Mouse (Mus musculus) intestine, embryonic 16.5 days (tissue): Measurements from ENCODE around the gene Ppp1r2. TPM values are rescaled to one million over a fixed set of nuclear protein-coding genes. Genes with fewer than 3 reads are reported as not detected.
A peak's percentile ranks its signal among the peaks of the same experiment; 100 is the strongest.

Source experiments
- ATAC-seq: fragments of 200-750 bp; cut with Nextera tagmentation; 2 replicates; pipeline ENCODE4 v1.8.0; 2017; ENCODE audit warnings: moderate TSS enrichment, moderate library complexity
- H3K27ac ChIP-seq: fragments of 300-500 bp; sonication (generic); 2 replicates; pipeline ENCODE4 v1.5.1; 2014; ENCODE audit warnings: mild to moderate bottlenecking, low read length
- H3K27me3 ChIP-seq: fragments of 300-500 bp; sonication (generic); replicated peaks from 2 replicates; pipeline ENCODE4 v1.6.1; 2014; ENCODE audit warnings: low read length, control low read depth, mixed read lengths; ENCODE audit not compliant: control insufficient read depth, insufficient read depth
- H3K36me3 ChIP-seq: fragments of 300-500 bp; sonication (generic); 2 replicates; pipeline ENCODE4 v1.6.1; 2014; ENCODE audit warnings: low read length, control low read depth; ENCODE audit not compliant: control insufficient read depth, insufficient read depth
- H3K4me1 ChIP-seq: fragments of 300-500 bp; sonication (generic); 2 replicates; pipeline ENCODE4 v1.6.1; 2014; ENCODE audit warnings: low read length, control low read depth, mixed read lengths; ENCODE audit not compliant: control insufficient read depth, insufficient read depth
- H3K4me2 ChIP-seq: fragments of 300-500 bp; sonication (generic); 2 replicates; pipeline ENCODE4 v1.6.1; 2014; ENCODE audit warnings: low read depth, low read length, control low read depth
- H3K4me3 ChIP-seq: fragments of 300-500 bp; sonication (generic); 2 replicates; pipeline ENCODE4 v1.5.1; 2014; ENCODE audit warnings: mild to moderate bottlenecking, low read length
- H3K9ac ChIP-seq: fragments of 300-500 bp; sonication (generic); 2 replicates; pipeline ENCODE4 v1.6.1; 2014; ENCODE audit warnings: low read depth, low read length
- H3K9me3 ChIP-seq: fragments of 300-500 bp; sonication (generic); 2 replicates; pipeline ENCODE4 v1.6.1; 2016; ENCODE audit warnings: low read length, control low read depth; ENCODE audit not compliant: control insufficient read depth
- WGBS: fragments of 180-500 bp; shearing (Covaris S2); extraction: QIAGEN DNeasy Blood & Tissue Kit; methylation state at CpG from one replicate; pipeline ENCODE4 v1.1.7; 2014; 5-methylcytosine and 5-hydroxymethylcytosine counted together
- polyA plus RNA-seq: library from polyadenylated mRNA; unstranded; fragments of >200 nt; fragmentation: Nextera tagmentation; extraction: Ambion mirVana; gene quantifications from 2 replicates; pipeline ENCODE4 v1.2.1, GENCODE M21; 2015

Gene Ppp1r2
- polyA plus RNA-seq, 1 experiment from 2014 or later = 84.2 TPM

DNA sequence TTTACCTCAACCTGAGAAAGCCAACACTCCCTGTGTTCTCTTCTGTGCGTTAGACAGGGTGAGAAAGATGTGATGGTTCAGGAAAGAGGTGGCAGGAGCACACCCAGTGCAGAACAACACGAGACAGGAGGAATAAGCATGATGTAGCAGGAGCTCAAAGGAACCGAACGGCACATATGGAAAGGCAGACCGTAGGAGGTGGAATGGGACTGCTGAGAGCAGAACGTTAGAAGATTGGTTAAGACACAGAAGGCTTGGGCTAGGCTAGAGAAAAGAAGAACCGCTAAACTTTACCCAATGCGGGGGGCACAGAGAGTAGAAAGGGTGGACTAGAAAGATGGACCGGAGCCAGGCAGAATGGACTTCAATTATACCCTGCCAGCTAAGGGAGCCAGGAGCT is 33.6 kb downstream of the Ppp1r2 start:
- Histone ChIP-seq H3K27ac (no peak overlapping the region), H3K4me1 (no peaks in the 10 kb centered on the region), H3K9me3 (no peaks in the 10 kb centered on the region), H3K36me3 (no peaks in the 10 kb centered on the region), H3K4me2 (no peak overlapping the region), H3K9ac (no peak overlapping the region), H3K4me3 (no peak overlapping the region), H3K27me3 (no peaks in the 10 kb centered on the region)
- no peak for ATAC-seq
- 84% methylated on average over 9 of the region's 9 CpGs for WGBS

DNA sequence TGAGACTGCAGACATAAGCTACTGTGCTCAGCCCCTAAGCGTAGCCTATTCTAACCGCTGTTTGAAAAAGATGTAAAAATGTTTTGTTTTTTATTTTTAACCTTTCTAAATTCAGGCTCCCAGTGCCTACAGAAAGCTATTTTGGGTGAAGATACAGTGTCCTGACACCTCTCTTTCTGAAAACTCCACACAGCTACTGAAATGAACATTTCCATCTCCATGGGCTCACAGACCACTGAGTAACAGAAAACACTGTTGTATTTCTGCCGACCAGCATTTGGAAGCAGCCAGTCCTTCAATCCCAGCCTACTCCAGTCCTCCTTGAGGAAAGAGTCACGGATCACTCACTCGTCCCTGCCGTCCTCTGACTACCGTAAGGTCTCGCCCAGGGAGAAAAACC is 34.5 kb downstream of the Ppp1r2 start:
- Histone ChIP-seq H3K36me3 (no peaks in the 10 kb centered on the region), H3K4me1 (0 out of 2 replicates have a peak, but pooled peaks cover under 1% of the 10 kb centered on the region), H3K9ac (no peak overlapping the region), H3K4me3 (no peak overlapping the region), H3K4me2 (no peak overlapping the region), H3K27me3 (no peaks in the 10 kb centered on the region), H3K9me3 (no peaks in the 10 kb centered on the region), H3K27ac (no peak overlapping the region)
- no peak for ATAC-seq
- WGBS = 92% methylated on average over 8 of the region's 8 CpGs

DNA sequence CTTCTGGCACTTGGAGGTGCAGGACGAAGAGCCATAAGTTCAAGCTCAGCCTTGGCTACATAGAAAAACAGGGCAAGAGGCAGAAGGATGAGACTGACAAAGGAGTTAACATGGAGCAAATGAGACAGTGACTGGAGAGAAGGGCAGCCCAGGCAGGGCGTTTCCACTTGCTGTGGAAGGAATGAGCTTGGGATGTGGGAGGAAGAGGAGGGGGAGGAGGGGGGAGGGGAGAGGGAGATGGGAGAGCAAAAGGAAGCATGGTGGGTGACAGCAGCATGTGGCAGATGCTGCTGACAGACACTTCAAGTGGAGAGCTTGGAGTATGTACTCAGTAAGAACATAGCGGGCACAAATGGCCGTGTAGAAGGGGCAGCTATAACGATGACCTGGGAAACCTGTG is 36.8 kb downstream of the Ppp1r2 start:
- no peaks in the 10 kb centered on the region for H3K36me3 ChIP-seq
- no peak overlapping the region for H3K4me2 ChIP-seq
- no peak overlapping the region for H3K4me3 ChIP-seq
- ATAC-seq = no peak
- H3K4me1 ChIP-seq = peaks cover 11% of the 10 kb centered on the region
- H3K27ac ChIP-seq = no peak overlapping the region
- no peaks in the 10 kb centered on the region for H3K27me3 ChIP-seq
- no peak overlapping the region for H3K9ac ChIP-seq
- H3K9me3 ChIP-seq = no peaks in the 10 kb centered on the region
- whole genome bisulfite sequencing = 80% methylated on average over 5 of the region's 5 CpGs

- Histone ChIP-seq H3K4me3 (no peak overlapping the region), H3K27ac (no peak overlapping the region), H3K36me3 (no peaks in the 10 kb centered on the region), H3K4me1 (peaks cover 15% of the 10 kb centered on the region), H3K4me2 (0 out of 2 replicates have a peak overlapping the region, but pooled peaks have one; percentile 6), H3K9me3 (no peaks in the 10 kb centered on the region), H3K27me3 (no peaks in the 10 kb centered on the region), H3K9ac (peak overlapping the region; percentile 24; the same call in 1 of the 2 replicates)
- ATAC-seq = peak; percentile 52; the same call in 1 of the 2 replicates
- WGBS = 31% methylated on average over 18 of the region's 18 CpGs
Observed at GRCm38 (mm10) chr16:31235457-31236310, 39.4 kb downstream of the Ppp1r2 start.

- Histone ChIP-seq H3K4me1 (peaks cover 15% of the 10 kb centered on the region), H3K9ac (no peak overlapping the region), H3K9me3 (0 out of 2 replicates have a peak, but pooled peaks cover 3% of the 10 kb centered on the region), H3K27me3 (no peaks in the 10 kb centered on the region), H3K4me2 (no peak overlapping the region), H3K36me3 (no peaks in the 10 kb centered on the region), H3K27ac (no peak overlapping the region), H3K4me3 (no peak overlapping the region)
- no peak for ATAC-seq
- WGBS = 82% methylated on average over 12 of the region's 12 CpGs
Observed at GRCm38 (mm10) chr16:31234808-31235456, 40.1 kb downstream of the Ppp1r2 start.

DNA sequence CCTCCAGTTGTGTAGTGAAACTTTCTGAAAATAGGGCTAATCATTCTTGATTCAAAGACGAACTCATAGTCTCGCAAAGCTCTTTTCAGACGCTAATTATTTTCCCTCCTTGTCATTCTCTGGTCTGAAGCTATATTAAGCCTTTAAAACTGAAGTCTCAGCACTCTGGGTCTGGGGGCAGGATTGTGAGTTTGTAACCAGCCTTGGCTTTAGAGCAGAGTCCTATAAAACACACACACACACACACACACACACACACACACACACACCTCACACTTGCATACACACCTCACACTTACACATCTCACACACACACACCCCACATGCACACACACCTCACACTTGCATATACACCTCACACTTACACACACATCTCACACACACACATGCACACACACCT is 40.7 kb downstream of the Ppp1r2 start:
- ATAC-seq = no peak
- H3K27ac ChIP-seq = no peak overlapping the region
- no peaks in the 10 kb centered on the region for H3K27me3 ChIP-seq
- no peaks in the 10 kb centered on the region for H3K36me3 ChIP-seq
- peaks cover 15% of the 10 kb centered on the region for H3K4me1 ChIP-seq
- H3K4me3 ChIP-seq = no peak overlapping the region
- 47% methylated on average over 3 of the region's 3 CpGs for WGBS
- no peak overlapping the region for H3K9ac ChIP-seq
- 0 out of 2 replicates have a peak, but pooled peaks cover 3% of the 10 kb centered on the region for H3K9me3 ChIP-seq
- H3K4me2 ChIP-seq = peak overlapping the region; percentile 32

DNA sequence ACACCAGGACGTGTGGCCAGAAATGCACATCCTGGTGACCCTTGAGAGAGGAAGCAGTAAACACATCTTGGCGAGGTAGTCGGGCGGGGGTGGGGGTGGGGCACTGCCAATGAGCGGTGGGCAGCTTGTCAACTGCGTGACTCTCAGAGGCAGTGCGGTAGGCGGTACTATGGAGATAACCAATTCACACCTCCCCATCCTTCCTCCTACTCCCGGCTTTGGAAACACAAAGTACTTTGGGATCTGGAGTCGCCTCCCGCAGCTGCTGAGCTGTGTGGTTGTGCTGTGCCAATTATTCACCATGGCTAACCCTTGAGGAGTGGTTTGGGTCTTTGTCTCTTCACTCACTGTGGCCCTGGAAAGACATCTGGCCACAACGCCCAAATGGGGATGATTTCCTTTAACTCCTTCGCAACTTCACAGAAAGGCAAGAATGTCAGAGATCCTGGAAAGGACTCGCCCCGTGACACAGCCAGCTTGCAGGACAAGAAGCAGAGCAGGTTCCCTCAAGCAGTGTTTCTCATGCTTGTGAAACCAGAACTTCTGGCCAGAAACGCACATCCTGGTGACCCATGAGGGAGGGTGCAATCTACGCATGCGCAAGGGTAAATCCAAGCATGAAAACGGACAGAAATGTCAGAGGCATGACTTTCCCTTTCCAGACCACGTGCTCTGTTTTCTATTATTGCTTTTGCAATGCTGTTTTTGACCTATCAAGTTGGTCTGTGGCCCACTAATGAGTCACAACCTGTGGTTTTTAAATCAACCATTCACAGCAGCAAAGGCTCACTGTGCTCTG is 41.3 kb downstream of the Ppp1r2 start:
- H3K4me2 ChIP-seq = peak overlapping the region; percentile 32
- no peaks in the 10 kb centered on the region for H3K27me3 ChIP-seq
- no peaks in the 10 kb centered on the region for H3K36me3 ChIP-seq
- H3K4me3 ChIP-seq = peak overlapping the region; percentile 17
- H3K9ac ChIP-seq = no peak overlapping the region
- 15% methylated on average over 20 of the region's 20 CpGs for WGBS
- H3K9me3 ChIP-seq = 0 out of 2 replicates have a peak, but pooled peaks cover 3% of the 10 kb centered on the region
- 0 out of 2 replicates have a peak overlapping the region, but pooled peaks have one; percentile 24 for H3K27ac ChIP-seq
- ATAC-seq = peak; percentile 55; the same call in 1 of the 2 replicates
- peaks cover 15% of the 10 kb centered on the region for H3K4me1 ChIP-seq

- H3K9ac ChIP-seq = no peak overlapping the region; the same call in 1 of the 2 replicates
- H3K4me2 ChIP-seq = peak overlapping the region; percentile 32
- H3K4me3 ChIP-seq = peak overlapping the region; percentile 17
- no peak for ATAC-seq
- no peaks in the 10 kb centered on the region for H3K36me3 ChIP-seq
- H3K27ac ChIP-seq = no peak overlapping the region
- H3K27me3 ChIP-seq = no peaks in the 10 kb centered on the region
- H3K4me1 ChIP-seq = peaks cover 15% of the 10 kb centered on the region
- H3K9me3 ChIP-seq = 0 out of 2 replicates have a peak, but pooled peaks cover 3% of the 10 kb centered on the region
- WGBS = 17% methylated on average over 4 of the region's 4 CpGs
Observed at GRCm38 (mm10) chr16:31233167-31233498, 41.9 kb downstream of the Ppp1r2 start.
